Mouse (Mus musculus) gastrocnemius, postnatal 36 days (tissue): ENCODE measurements around the gene Slc23a3. TPM values are rescaled to one million over a fixed set of nuclear protein-coding genes. Genes with fewer than 3 reads are reported as not detected.

Experiments
- DNase-seq, 2 experiments: peaks; one replicate each; pipeline ENCODE4 v3.0.0; 2022
- intact Hi-C: fragments of 180-260 bp; cut with DNase I; formaldehyde crosslinking; loops from one replicate; pipeline ENCODE4 v1.15.1; 2025
- total RNA-seq, 2 experiments: library from RNA; stranded (reverse); gene quantifications; 2 replicates each; pipeline ENCODE4 v1.2.3; 2021

The Slc23a3 gene
- total RNA-seq, 2 experiments from 2014 or later: not detected

DNA sequence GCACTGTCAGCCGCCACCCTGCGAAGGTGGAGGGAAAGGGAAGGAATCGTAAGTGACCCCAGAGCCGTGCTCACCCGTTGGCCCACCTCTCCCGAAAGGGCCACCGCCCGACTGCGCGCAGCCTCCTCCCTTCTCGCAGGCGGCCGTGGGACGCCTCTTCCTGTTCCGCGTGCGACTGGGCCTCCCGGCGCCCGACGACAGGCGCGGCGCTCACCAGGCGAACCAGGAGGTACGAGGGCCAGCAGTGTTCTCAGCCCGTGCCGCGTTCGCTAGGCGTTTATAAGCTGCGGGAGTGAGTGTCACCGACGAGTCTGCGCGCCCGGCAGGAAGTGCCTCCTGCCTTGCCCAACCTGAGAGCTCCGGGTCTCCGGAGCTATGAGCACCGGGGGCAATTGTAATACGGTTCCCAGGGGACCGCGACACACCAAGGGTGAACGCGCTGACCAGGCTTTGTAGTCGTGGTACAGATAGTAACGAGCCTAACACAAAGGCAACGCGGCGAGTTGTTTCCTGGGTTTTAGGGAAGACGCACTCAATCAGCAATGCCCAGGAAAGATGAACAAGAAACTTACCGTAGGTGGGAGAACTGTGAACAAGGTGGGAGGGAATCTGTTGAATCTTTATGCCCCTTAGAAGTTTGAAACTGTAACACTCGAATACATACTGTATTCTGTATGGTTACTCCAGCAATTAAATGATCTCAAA lies 7.9 kb upstream of the Slc23a3 start:
- intact Hi-C loops: no loop called here
- peak; percentile 56 to 73 for DNase-seq

DNA sequence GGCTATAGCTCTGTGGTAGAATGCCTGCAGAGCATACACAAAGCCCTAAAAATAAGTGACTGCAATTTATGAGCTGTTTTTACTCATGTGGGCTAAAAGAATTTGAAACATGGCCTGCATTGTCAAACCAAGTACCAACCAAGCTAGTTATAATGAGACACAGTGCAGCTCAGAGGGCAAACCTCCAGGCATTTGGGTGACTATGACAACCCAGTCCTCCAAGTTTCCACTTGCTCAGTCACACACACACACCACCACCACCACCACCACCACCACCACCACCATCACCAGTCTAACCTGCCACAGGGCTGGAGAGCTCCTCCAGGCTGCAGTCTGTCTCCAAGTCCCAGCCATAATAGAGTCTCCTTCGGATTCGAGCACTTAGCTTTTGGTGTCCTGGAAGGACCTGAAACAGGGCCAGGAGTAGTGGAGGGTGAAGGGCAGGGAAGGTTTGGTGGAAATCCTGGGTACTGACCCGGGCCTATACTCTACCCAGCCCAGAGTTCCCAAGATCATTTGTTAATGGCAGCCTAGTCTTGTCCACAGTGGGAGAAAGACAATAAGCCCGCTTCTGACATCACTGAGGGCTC lies 7.0 kb upstream of the Slc23a3 start:
- intact Hi-C loops: no loop called here
- DNase-seq: no peak

DNA sequence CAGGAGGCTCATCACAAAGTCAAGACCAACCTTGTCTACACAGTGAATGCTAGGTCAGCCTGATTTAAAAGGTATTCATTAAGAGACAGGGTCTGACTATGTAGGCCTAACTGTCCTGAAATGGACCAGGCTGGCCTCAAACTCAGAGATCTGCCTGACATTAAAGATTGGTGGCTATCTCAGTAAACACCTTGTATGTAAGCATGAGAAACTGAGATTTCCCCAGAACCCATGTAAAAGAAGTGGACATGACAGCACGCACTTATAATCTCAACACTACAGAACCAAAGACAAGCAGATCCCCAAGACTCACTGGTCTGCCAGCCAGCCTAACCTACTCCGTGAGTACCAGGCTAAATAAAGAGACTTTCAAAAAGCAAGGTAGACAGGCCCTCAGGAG lies 4.8 kb upstream of the Slc23a3 start:
- intact Hi-C loops: no loop called here

DNA sequence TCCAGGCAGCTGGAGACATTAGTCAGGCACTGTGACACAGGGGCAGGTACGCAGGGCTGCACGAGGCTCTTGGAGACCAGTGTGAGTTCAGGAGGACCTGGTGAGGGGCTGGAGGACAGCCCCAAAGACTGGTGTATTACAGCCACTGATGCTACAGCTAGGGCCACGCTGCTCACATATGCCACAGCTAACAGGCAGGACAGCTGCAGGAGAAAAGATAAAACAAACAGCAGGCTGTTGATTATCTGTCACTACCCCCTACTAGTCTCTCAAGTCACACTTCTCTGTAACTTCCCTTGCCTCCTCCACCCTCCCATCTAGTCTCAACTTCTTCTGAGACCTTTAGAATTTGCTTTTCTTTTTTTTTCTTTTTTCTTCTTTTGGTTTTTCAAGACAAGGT lies 3.0 kb upstream of the Slc23a3 start:
- DNase-seq: no peak
- intact Hi-C loops: no loop called here

More for the DNA sequence above, 4.8 kb upstream of the Slc23a3 start:
- DNase-seq: no peak

DNA sequence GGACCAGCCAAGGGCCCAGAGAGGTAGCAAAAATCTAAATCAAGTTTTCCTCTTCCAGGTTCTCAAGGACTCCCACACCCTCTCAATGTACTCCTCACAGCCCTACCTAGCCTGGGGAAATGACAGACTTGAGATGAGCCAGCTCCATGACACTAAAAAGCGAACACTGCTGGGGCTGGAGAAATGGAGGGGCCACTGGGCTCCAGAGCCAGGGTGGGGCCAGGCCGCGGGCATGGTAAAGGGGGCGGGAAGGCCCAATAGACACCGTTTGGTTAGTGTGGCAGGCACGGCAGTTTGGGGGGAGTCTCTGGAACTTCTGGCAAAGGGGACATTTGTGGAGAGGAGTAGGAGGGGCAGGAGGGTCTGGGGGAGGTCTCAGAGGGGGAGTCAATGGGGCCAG lies 2.6 kb upstream of the Slc23a3 start:
- intact Hi-C loops: no loop called here
- DNase-seq: no peak

DNA sequence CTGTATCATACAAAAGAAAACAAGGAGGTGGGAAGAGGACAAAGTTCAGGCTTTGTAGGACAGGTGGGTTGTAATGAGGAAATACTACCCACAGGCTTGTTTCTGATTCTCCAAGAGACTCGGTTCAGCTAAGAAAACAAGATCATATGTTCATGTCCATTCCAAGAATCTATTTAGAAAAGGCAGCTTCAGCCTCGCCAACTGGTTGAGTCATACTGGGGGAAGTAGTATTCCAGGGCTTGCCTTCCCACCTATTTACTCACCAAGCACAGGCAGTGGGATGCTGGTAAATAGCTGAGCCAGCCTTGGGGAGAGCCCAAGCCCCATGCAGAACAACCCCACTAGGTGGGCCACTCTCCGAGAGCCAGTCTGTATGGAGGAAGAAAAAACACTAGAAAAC lies 5.0 kb downstream of the Slc23a3 start:
- DNase-seq: no peak
- intact Hi-C loops: no loop called here

DNA sequence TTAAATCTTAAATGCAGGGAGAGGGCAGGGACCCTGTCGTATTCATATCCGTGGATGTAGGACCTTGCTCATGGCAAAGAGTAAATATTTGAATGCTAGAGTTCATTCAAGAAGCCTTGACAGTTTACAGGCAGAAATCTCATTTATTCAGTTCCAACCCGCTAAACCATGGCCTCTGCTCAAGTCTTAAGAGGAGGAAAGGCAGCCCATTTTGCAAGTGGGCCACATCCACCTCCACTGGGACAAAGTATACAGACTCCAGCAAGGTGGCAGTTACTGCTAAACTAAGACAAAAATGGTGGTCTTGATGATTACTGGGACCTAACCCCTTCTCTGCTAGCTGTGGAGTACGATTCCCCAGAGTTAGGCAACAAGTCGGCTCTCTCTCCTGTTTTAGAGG lies 8.3 kb downstream of the Slc23a3 start:
- no peak for DNase-seq
- intact Hi-C loops: no loop called here

DNA sequence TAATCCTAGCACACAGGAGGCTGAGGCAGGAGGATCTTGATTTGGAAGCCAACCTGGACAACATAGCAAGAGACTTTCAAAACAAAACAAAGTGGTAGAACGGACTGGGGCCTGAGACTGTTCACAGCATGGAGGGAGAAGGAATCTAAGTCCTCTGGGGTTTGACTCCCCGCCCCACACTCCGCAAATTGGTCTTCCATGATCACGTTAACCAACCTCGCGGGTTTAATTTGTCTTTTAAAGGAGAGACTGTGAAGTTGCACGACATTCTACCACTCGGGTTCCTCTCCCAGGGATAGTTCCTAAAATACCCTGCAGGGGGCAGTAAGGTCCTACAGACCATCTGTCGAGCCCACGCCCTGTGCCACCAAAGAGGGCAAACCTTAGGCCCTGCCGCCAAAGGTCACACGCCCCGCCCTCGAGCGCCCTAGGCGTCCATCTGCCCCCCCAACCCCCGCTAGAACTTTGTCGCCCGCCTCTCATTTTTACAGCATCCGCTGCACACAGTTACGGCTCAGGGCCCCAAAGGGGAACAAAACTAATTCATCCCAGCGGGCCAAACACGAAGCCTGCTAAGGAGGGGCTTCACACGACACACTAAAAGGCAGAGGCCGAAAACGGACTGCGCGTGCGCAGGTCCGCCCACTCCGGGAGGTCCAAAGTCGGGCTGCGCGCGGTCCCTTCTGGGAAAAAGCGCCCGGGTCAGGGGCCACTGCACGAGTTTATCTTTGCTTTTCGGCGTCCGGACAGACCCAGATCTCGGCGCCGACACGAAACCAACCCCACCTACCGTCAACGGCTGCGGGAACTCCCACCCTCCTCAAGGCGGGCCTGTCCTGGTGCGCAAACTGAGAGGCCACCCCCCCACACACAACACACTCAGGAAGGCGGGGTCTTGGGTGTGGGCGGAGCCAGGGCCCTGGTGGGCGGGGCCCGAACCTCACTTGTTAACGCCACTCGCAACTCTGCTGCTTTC lies 9.1 kb downstream of the Slc23a3 start, which contains the start of gene Nhej1:
Gene Nhej1, minus strand, starts transcription at position 855 of the 976 bp plus-strand sequence.
- DNase-seq: peak; percentile 93 to 97
- intact Hi-C loops: no loop called here

DNA sequence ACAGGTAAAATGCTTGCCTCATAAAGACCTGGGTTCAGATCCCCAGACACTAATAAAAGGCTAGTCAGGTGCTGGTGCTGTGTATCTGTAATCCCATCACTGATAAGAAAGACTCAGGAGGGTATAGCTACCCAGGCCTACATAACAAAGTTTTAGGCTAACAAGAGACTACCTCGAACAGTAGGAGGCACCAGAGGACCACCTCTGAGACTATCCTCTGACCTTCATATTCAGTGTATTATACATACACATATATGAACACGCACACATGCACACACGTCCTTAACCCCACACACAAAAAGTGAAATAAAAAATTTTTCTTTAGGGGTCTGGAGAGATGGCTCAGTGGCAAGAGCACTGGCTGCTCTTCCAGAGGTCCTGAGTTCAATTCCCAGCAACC lies 11.5 kb downstream of the Slc23a3 start:
- intact Hi-C loops: no loop called here

More for the DNA sequence above, 11.5 kb downstream of the Slc23a3 start:
- no peak for DNase-seq

Other genes starting within 250 kb of the Slc23a3 start
- not detected for gene Fev, start 248.5 kb downstream of the Slc23a3 start, total RNA-seq
- not detected for gene Cryba2, start 240.7 kb downstream of the Slc23a3 start, total RNA-seq
- gene Cfap65, start 198.3 kb downstream of the Slc23a3 start, total RNA-seq: not detected
- gene Ihh, start 182.2 kb downstream of the Slc23a3 start, total RNA-seq: under 1 TPM; 0.12 to 0.20 TPM
- gene Nhej1, start 8.7 kb downstream of the Slc23a3 start, total RNA-seq: 1 to 10 TPM; 5.3 to 5.4 TPM
- 10 to 100 TPM; 12.4 to 12.7 TPM for gene Cnppd1, start 8.8 kb upstream of the Slc23a3 start, total RNA-seq
- gene Retreg2, start 8.9 kb upstream of the Slc23a3 start, total RNA-seq: 1 to 10 TPM; 6.5 to 8.0 TPM
- 10 to 100 TPM; 16.3 to 16.7 TPM for gene Zfand2b, start 34.8 kb upstream of the Slc23a3 start, total RNA-seq
- 10 to 100 TPM; 21.4 to 21.6 TPM for gene Abcb6, start 46.5 kb upstream of the Slc23a3 start, total RNA-seq
- gene Ankzf1, start 58.3 kb upstream of the Slc23a3 start, total RNA-seq: 1 to 10 TPM; 3.8 to 4.7 TPM
- 100 to 1,000 TPM in 1 of 2 experiments, 10 to 100 TPM in 1; 96.6 to 103 TPM for gene Atg9a, start 58.3 kb upstream of the Slc23a3 start, total RNA-seq
- 1 to 10 TPM; 2.3 to 3.0 TPM for gene Glb1l, start 76.9 kb upstream of the Slc23a3 start, total RNA-seq
- 10 to 100 TPM; 19.4 to 23.1 TPM for gene Stk16, start 76.9 kb upstream of the Slc23a3 start, total RNA-seq
- gene Tuba4a, start 86.0 kb upstream of the Slc23a3 start, total RNA-seq: 100 to 1,000 TPM; 921 to 954 TPM
- not detected for gene A630095N17Rik, start 98.2 kb upstream of the Slc23a3 start, total RNA-seq
- gene Dnajb2, start 102.5 kb upstream of the Slc23a3 start, total RNA-seq: 10 to 100 TPM; 63.1 to 67.1 TPM
- gene Ptprn, start 130.6 kb upstream of the Slc23a3 start, total RNA-seq: under 1 TPM in 1 of 2 experiments, not detected in 1; 0.10 TPM
- gene Resp18, start 144.5 kb upstream of the Slc23a3 start, total RNA-seq: not detected
- 10 to 100 TPM; 46.4 to 48.3 TPM for gene Dnpep, start 184.1 kb upstream of the Slc23a3 start, total RNA-seq
- 1,000 to 10,000 TPM; 1,843 to 1,948 TPM for gene Des, start 226.4 kb upstream of the Slc23a3 start, total RNA-seq
- gene Speg, start 241.4 kb upstream of the Slc23a3 start, total RNA-seq: 100 to 1,000 TPM; 229 to 230 TPM